Mouse (Mus musculus) forelimb bud, embryonic 11.5 days (tissue): ENCODE data around the gene Adssl1.
A peak's percentile ranks its signal among the peaks of the same experiment; 100 is the strongest.

ENCODE experiments used
- DNase-seq: peaks from one replicate; pipeline ENCODE4 v3.0.0-alpha.2; 2012; ENCODE audit warnings: low read depth, low spot score

Gene Adssl1

DNA sequence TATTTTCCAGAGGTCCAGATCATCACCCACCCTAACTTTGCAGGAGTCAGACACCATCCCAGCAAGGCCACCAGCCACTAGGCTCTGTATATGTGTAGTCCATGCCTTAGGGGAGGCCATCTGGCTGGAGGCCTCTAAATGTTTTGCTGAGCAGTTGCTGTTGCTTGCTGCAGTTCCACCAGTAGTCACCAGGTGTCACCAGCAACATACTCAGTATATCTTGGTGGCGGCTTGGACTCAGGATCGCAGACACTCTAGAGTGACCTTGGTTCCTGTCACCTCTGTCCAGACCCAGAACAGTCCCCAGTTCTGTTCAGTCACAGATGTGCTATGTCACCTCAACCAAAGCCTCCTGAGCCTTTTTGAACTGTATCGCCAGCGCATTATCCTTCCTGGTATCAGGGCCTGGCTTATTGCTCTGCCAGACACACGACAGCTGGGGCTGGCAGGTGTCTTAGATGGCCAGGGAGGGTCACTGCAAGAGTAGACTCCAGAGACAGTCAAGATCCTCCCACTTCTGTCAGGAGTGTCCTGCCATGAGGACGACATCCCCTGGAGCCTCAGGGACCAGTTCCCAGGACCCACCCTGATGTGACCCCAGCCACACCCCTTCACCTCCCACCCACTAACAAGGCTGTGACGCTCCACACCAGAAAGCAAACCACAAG lies 33.4 kb downstream of the Adssl1 start:
- DNase-seq = peak; percentile 87

DNA sequence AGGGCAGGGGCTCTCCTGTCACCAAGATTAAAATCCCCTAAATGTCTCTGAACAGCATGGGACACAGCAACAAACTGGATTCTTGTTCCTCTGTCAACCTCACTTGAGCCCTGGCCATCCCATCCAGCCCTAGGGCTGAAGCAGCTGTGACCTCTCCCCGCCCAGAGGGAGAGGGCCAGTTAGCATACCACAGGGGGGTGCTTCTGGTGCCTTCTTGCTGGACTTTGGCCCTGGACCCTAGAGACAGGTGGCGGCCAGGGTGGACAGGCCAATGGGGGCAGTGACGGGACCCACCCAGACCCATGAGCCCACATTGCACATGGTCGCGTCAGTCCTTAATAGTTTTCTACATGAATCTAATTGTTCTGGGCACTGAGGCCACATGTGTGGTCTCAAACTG lies 34.2 kb downstream of the Adssl1 start:
- DNase-seq = no peak

DNA sequence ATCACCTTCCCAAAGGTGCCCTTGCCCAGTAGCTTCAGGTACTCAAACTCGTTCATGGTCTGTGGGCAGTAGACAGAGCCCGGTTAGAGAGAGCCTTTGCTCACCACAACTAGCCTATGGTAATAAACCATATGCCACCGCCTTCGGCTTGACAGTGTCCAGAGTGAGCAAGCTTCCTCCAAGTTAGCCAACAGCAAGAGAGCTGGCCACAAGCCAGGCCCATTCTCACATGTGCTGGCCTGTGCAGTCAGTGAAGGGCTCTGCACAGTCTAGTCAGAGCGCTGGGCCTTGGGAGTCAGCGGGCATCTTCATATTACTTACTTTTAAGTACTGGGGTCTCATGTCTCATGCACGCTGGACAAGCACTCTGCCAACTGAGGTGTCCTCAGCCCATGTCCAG lies 38.8 kb downstream of the Adssl1 start:
- no peak for DNase-seq

DNA sequence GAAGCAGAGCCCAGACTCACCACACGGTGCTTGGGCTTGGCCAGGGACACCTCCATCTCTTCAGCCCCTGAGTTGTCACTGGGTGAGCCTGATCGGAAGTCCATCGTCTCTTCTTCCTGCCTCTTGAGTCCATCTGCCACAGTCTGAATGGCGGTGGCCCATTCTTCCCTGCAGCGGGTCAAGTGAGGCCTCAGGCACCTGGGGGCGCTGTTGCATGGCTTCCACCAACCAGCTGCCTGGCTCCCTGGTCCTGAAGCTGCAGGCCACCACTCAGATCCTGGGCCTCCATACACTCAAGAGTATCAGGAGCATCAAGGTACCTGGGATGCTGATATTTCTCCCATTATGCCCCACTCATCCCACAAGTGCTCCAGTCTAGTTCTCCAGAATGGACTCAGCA lies 39.3 kb downstream of the Adssl1 start:
- DNase-seq = no peak

DNA sequence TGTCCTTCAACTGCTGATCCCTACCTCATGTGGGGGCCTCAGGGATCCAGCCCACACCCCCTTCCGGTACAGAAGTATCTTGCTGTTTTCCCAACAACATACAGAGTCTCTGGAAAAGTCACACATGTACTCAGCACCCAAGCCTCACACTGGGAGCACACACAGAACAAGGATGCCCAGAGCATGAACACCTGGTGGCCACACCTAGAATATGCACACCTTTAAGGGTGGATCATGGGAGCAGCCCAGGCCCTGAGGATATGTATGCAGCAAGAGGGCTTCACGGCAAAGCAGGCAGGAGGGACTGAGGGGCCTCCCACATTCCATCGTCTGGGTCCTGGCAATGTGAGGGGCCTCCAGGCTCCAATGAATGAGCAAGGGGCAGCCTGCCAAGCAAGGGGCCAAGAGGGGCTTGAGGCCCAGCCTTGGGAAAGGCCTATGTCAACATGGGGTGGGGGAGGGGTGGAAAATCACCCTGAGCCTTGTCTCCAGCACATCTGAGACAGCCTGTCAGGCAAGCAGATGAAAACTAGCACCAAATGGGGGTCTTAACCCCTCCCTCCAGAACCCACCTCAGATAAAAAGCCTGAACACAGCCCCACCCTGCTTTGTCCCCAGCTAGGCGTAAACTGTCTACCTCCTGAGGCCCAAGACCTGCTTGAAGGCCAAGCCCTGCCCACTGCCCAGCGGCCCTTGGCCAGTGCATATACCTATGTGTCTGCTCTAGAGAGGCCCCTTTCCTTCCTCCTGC lies 40.9 kb downstream of the Adssl1 start:
- DNase-seq = no peak

DNA sequence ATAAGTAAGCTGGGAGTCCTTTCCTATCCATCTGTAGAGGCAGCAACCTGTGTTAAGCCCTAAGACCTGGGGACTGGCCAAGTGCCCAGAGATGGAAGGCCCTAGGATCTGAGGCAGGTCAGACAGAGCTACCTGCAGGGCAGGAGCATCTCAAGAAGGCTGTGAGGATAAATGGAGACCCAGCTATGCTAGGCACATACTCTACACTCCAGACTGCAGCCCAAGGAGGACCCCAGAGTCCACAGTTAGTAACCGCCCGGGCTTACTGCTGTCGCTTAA lies 41.4 kb downstream of the Adssl1 start:
- no peak for DNase-seq

DNA sequence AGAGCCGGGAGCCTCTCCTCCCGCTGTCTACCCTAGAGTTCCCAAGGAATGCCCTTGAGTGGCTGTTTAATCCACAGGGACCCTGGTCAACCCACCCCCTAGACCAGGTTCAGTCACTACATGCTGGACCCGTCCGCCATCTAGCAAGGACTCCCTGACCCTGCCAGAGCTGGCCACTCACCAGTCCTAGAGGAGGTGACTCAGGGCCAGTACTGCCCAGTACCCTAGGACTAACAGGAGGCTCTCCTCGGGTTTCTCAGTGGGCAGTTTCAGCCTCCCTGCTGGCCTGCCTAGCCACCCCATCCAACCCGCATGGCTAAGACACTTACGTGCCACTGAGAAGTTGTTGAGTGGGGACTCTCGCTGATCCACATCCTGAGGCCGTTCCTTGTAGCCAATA lies 42.0 kb downstream of the Adssl1 start:
- DNase-seq = no peak

DNA sequence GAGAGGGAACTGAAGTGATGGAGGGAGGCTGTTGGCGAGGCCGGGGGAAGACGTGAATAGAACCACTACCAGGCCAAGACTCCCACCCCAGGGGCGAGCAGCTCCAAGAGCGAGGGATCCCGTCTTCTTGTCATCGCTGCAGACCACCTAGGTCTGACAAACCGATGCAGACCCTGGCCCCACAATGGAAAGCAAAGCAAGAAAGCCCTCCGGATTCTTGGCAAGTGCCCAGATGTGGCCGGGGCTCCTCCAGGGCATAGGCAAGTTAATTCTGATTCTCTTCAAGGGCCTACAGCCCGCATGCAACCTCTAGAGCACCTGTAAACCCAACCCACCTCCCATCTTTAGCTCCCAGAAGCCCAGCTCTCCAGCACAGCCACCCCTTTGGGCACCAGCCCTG lies 43.5 kb downstream of the Adssl1 start:
- no peak for DNase-seq

DNA sequence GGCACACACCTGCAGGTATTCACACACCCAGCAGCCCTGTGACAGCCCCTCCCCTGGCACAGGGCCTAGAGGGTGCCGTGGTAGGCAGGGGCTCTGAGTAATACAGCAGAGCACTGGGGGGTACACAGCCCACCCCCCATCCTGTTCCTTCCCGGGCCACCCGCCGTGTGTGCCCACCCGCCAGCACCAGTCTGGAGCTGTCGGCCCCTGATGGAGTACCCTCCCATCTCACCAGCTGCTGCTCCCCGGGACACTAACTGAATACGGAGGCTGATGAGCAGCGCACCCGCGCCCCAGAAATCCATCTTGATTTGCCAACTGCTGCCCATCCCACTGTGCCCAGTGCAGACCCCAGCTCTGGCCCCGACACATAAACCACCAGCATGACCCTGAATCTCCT lies 43.9 kb downstream of the Adssl1 start:
- no peak for DNase-seq

DNA sequence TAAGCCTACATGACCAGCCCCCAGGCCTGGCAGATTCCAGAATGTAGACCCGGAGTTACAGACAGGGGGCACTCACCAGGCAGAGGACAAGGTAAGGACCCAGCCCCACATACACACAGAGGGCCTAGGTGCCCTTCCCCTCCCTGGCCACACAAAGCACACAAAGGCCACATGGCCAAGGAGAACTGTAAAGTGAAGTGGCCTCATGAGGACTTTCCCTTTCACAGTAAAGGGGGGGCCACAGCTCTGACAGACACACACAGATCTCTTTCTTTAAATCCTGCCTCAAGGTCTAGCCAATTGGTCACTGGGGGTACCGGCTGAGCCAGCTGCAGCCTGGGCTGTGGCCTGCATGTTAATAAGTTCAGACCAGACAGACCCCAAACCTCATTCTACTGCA lies 44.3 kb downstream of the Adssl1 start:
- DNase-seq = no peak

DNA sequence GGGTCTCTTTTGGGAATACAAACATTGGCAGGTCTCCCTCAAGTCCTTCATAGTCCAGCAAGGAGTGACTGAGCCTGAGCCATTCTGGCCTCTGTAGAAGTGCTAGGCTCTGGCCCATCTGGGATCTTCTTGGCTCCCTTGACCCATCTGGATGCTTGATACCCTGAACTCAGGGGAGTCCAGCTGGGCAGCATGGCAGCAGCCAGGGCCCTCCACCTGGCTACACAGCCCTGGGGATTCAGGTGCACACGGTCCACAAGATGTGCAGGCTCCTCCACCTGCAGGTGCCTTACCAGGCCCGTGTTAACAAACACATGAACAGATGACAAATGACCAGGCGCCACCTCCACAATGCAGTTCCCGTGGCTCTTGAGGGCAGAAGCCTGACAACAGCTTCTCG lies 44.8 kb downstream of the Adssl1 start:
- no peak for DNase-seq

DNA sequence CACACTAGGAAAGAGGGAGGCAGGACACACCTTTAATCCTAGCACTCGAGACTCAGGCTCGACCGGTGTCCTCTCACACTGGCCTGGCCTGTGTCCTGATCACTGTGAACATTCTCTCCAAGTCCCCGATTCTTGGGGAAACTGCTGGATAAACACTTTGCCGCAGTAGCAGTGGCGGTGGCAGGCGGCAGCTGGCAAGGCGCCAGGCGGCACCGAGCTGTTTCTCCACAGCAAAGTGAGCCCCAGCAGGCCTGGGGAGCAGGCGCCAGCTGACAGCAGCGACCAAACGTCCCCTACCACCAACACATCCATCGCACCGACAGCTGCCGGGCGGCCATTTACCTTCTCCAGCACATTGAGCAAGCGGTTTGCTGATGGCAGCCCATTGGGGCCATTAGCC lies 45.6 kb downstream of the Adssl1 start:
- no peak for DNase-seq

DNA sequence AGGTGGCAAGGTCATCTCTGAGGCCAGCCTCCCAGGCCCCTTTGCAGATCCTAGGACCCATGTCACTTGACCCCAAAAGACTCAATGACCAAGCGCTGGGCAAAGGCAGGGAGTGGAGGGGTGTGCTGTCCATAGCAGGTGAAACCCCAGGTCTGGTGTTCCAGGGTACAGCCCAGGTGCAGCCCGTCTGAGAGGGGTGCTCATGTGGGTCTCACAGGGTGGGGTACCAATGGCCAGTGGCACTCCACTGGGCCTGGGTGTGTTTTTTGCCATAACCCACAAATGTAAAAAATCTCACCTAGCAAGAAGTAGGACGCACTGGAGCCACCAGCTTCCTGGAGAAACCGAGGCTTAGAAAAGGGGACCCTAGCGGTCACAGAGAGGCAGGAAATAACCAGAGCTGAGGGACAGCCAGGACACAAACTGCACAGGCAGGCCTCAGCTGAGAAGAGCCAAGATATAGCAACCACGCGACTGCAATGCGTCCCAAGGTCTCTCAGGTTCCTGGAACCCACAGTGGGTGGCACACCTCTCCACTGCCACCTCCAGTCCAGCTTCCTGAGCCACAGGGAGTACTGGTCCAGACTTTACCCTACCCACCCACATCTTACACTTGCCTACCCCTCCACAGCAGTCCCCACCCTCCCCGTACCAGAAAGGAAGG lies 46.2 kb downstream of the Adssl1 start:
- DNase-seq = no peak

DNA sequence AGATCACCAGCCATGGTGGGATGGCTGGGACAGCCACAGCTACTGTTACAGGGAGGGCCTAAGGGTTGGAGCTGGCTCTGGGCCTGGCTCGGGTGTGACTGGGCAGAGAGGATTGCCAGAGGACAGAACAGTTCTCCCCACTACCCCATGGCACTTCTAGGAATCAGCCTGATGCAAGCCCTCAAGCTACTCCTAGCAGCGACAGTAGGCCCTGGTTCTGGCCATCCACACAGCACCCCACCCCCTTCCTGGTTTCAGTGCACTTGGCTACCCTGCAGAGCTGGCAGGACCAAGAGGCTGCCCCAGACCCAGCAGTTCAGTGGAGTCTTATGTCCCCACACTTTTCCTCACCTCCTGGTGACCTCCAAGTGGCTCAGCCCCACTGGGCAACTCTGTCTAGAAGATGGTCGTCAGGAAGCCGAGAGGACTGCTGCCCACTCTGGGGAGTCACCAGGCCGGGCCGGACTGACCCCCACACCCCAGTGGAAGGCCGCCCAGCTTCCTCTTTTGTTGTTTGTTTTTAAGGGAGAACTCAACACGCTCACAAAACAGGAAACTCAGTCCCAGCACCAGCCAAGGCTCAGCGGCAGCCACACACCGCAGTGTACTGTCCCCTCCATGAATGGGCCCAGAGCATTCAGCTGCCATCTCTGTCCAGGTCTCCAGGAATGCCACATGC lies 47.9 kb downstream of the Adssl1 start:
- no peak for DNase-seq

DNA sequence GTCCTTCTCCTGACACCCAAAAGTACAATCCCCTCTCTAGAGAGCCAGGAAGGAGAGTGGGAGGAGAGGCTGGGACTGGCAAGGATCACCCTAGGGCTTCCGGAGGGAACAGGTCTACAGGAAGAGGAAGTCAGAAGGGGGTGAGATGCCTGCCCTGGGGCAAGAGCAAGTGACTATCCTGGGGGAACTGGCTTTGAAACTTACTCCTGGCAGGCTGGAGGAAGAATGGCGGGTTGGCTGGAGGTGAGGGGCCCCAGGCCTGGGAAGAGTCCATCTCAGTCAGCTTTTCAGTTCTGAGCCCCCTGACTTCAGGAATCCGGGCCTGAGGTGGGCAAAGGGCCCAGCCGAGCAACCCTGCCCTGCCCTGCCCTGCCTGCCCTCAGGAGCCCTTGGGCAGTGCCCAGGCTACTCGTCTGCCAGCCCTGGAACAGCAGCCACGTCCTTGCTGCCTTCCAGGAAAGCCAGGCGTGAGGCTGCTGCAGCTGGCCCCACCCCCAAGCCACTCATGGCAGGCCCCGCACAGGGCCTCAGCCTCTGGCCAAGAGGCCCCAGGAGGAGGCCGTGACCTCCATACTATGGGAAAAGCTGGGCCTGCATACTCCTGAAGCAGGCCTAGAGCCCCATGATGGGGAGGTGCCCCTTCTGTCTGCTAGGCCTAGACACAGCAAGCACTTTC lies 51.0 kb downstream of the Adssl1 start:
- no peak for DNase-seq

DNA sequence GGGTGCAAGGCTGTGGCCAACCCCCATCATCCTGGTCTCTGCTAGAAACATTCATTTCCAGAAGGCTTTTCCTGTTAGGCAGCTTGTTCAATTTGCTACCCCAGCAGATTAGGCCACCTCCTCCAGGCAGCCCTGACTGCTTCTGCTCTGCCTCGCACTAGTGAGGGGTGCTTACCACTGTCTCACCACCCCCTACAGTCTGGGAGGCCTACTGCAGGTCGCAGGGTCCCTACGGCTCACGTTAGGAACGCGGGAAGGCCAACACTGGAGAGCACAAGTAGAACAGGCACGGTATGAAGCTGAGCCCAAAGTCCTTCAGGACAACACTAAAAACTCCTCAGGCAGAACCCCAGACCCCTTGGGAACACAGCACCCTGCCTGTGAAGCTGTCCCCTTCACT lies 52.0 kb downstream of the Adssl1 start:
- no peak for DNase-seq

DNA sequence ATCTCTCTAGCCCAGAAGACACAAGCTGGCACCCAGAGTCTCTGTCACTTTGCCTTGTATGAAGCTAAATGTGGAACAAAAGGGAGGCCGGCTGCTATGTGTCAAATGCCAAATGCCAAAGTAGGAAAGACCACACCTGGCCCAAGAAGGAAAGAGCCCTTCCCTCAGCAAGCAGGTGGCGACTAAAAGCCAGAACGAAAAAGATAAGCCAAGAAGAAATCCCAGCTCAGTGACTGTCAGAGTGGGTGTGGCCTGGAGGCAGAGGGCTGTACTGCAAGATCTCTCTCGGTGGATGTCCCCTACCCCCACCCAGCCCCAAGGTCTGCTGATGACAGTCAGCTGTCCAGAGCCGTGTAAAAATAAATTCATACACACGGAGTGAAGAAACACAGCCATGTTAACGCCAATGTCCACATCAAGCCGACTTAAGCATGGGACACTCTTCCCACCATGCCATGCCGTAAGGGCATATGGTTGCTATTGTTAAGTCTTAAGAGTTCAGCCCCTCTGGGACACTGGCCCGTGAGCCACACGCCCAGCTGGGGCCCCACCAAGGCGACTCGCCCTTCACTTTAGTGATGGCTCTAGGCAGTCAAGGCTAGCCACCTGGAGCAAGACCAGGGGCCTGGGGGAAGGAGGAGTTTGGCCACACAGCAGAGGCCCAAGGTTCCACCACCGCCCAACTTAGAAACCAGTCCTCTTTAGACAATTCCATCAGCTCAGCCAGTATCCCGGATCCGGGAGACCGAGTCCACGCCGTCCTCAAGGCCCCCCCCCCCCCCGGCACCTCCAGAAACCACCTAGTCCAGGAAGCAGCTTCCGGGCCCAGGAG lies 53.1 kb downstream of the Adssl1 start:
- no peak for DNase-seq

DNA sequence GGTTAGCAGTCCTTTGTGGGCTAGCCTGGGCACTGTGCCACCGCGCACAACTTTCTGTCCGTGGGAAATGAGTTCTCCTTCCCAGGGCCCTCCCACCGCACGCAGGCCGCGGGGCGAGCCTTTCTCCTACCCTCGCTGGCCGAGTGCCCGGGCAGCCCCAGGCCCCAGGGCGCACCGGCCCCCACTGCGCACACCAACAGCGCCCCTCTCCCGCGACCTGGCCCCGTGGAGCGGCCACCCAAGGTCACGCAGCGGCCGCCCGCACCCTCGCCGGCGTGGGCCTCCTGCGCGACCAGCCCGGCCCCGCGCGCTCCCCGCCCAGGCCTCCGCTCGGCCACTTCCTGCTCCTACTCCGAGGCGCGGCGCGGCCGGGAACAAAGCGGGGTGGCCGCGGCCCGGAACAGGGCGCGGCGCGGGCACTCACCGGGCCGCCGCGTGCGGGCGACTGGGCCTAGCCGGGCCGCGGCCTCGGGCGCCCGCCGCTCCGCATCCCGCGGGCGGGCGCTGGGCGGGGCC lies 53.8 kb downstream of the Adssl1 start:
- DNase-seq = no peak

DNA sequence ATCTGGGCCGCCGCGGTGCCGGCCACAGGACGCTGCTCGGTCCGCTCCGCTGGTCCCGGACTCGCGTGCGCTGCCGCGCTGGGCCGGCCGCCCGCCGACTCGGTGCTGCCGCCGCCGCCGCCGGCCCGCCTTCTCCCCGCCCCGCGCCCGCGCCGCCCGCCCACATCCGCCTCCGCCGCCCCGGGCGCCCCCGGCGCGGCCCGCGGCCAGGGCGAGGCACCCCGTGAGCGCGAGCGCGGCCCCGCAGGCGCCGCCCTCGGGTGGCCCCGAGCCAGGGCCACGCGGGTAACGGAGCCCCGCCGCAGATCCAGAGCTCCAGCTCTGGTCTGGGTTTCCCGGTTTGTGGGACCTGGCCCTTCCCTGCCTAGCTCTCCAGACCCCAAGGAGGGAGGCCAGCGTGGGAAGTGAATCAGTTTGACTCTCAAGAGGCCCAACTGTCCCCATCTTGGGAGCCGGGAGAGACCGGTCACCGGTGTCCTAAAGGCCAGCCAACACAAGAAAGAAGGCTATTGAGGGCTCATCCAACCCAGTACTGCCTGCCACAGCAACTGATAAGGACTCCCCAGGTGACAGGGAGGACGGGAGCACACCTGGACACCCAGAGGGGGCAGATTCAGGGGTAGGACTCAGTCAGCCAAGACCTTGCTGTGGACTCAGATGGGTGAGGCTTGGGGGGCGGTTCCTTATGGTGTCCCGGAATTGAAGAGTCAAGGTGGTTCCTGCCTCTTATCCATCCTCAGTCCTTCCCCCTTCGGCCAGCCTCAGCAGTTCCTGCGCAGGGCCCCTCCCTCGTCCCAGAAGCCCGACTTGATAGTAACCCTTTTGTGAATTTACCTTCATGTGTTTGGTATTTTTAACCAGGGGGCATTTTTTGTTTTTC lies 54.5 kb downstream of the Adssl1 start, which contains the start of gene Akt1:
TSS of gene Akt1 (minus strand) at position 753 of the 880 bp plus-strand sequence.
- no peak for DNase-seq
